Mouse (Mus musculus): ENCODE results near the gene Adora1. TPM values are rescaled to one million over a fixed set of nuclear protein-coding genes. Genes with fewer than 3 reads are reported as not detected.

Adora1 gene
- polyA plus RNA-seq, 1 experiment from 2014 or later, result 8.3 TPM

DNA sequence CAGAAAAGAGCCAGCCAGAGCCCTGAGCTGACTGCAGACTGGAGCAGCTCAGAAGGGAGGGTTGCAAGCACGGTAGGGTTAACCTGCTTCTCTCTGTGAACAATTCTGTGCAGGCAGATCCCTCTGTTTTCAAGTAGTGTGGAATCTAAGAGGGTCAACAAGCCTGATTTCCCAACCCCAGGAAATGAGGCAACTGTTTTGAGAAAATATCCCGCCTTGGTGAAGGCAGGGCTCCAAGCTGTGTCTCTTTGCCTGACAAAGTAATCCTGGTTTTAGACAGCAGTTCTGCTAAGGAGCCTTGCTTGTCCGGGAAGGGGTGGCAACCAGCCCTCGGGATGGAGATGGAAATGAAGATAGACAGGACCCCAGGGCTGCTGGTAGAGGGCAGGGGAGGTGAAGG is 70.8 kb downstream of the Adora1 start:
- H3K4me3 ChIP-seq, result no peak overlapping the region
- H3K9me3 ChIP-seq, result no peaks in the 10 kb centered on the region
- WGBS, result 64% methylated on average over 4 of the region's 4 CpGs
- no peak for ATAC-seq (ENCODE audit: extremely low read depth, insufficient number of reproducible peaks, low FRiP score, low TSS enrichment)
- no peaks in the 10 kb centered on the region for H3K36me3 ChIP-seq
- H3K27me3 ChIP-seq (replicated peaks), result 0 out of 2 replicates have a peak, but pooled peaks cover 2% of the 10 kb centered on the region
- H3K9ac ChIP-seq, result no peak overlapping the region
- no peak overlapping the region for H3K27ac ChIP-seq (replicated peaks)
- H3K4me1 ChIP-seq, result peaks cover 11% of the 10 kb centered on the region; the same call in 1 of the 2 replicates
- no peak overlapping the region for H3K4me2 ChIP-seq

DNA sequence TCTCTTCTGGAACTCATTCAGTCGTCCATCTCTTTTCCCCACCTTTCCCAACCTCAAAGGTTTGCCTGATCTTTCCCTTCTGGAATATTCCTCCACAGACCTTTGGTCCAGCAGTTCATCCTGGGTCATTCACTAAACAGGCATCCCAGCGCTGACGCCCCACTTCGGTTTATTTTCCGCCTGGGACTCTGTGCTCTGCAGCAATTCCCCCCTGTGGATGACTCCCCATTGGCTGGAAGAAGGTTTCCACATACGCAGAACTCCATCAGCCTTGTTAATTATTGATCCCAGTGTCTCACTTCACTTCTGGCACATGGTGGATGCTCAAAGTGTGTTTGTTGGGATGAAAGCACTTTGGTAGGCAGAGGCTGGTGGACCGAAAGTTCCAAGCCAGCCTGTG is 71.8 kb downstream of the Adora1 start:
- H3K27me3 ChIP-seq (replicated peaks), result 0 out of 2 replicates have a peak, but pooled peaks cover 2% of the 10 kb centered on the region
- H3K9ac ChIP-seq, result no peak overlapping the region
- peaks cover 11% of the 10 kb centered on the region; the same call in 1 of the 2 replicates for H3K4me1 ChIP-seq

DNA sequence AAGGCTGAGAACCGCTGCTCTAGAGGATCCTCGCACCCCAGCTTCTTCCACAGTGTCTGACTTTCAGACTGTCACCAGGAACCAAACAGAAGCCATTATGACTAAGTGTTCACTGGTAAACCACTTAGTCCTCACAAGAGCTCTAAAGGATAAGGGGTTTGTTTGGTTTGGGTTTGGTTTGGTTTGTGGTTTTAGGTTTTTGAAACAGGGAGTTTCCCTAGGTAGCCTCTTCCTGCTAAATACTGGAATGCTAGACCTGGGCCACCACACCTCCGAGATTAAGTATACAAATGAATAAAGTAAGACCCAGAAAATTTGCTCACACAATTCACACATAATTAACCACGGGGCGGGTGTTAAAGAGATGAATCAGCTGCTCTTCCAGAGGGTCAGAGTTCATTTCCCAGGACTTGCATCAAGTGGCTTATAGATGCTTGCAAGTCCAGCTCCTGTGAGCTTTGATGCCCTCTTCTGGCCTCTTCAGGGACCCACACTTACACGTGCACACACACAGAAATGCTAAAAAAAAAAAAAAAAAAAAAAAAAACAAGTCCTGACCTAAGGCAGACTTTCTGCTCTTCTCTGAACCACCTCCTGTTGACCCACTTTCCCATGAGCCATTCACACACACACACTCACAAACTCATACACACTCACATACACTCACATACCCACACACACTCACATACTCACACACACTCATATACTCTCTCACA is 72.6 kb downstream of the Adora1 start:
- no peak for ATAC-seq (ENCODE audit: extremely low read depth, insufficient number of reproducible peaks, low FRiP score, low TSS enrichment)
- Histone ChIP-seq H3K4me2 (no peak overlapping the region), H3K36me3 (no peaks in the 10 kb centered on the region), H3K4me1 (peaks cover 4% of the 10 kb centered on the region; the same call in 1 of the 2 replicates), H3K4me3 (no peak overlapping the region), H3K27me3 (replicated peaks) (0 out of 2 replicates have a peak, but pooled peaks cover 2% of the 10 kb centered on the region), H3K27ac (replicated peaks) (no peak overlapping the region), H3K9me3 (no peaks in the 10 kb centered on the region), H3K9ac (no peak overlapping the region)
- 80% methylated on average over 6 of the region's 6 CpGs for WGBS

More for the DNA sequence above, 71.8 kb downstream of the Adora1 start:
- Histone ChIP-seq H3K4me3 (no peak overlapping the region), H3K9me3 (no peaks in the 10 kb centered on the region), H3K36me3 (no peaks in the 10 kb centered on the region), H3K4me2 (no peak overlapping the region), H3K27ac (replicated peaks) (no peak overlapping the region)
- no peak for ATAC-seq (ENCODE audit: extremely low read depth, insufficient number of reproducible peaks, low FRiP score, low TSS enrichment)
- WGBS, result 88% methylated on average over 7 of the region's 7 CpGs

DNA sequence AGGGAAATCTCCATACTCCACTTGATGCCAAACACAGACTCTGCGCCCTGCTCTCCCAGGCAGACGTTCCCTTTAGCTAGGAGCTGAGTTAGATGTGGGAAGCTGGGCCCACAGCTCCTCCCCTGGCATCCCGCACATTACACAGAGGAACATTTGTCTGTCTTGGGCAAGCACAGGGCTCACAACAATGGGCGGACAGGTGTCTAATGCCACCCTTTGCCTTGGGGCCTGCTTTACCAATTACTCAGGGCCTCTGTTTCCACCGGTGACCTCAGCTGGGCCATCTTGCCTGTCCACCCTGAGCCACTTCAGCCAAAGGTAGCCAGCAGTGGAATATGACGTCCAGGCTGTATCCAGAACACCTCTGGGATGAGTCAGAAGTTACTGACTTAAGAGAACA is 73.8 kb downstream of the Adora1 start:
- WGBS, result 68% methylated on average over 6 of the region's 6 CpGs
- H3K36me3 ChIP-seq, result no peaks in the 10 kb centered on the region
- H3K27me3 ChIP-seq (replicated peaks), result 0 out of 2 replicates have a peak, but pooled peaks cover 2% of the 10 kb centered on the region
- H3K9me3 ChIP-seq, result no peaks in the 10 kb centered on the region
- no peak overlapping the region for H3K9ac ChIP-seq
- no peak overlapping the region for H3K27ac ChIP-seq (replicated peaks)
- no peak overlapping the region for H3K4me3 ChIP-seq
- ATAC-seq (ENCODE audit: extremely low read depth, insufficient number of reproducible peaks, low FRiP score, low TSS enrichment), result no peak
- H3K4me2 ChIP-seq, result no peak overlapping the region
- no peaks in the 10 kb centered on the region for H3K4me1 ChIP-seq

DNA sequence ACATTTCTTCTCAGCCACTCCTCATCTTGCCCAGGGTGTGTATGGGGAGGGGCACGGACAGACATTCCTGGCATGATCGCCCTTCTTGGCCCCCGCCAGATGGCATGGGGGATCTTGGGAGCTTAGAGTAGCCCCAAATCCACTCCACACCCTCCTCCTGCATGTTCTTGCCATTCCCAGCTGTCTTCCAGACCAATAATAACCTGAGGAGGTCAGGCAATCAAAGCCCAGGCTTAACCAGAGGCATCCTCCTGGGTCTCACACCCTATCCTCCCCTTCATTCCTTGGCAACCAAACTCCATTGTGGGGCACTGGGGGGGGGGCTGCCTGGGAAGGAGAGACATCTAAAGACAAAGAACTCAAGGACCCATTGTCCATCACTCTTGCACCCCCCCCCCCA is 74.8 kb downstream of the Adora1 start:
- 77% methylated on average over 3 of the region's 3 CpGs for WGBS
- Histone ChIP-seq H3K9ac (no peak overlapping the region), H3K27ac (replicated peaks) (no peak overlapping the region), H3K27me3 (replicated peaks) (0 out of 2 replicates have a peak, but pooled peaks cover 2% of the 10 kb centered on the region), H3K36me3 (no peaks in the 10 kb centered on the region), H3K4me1 (no peaks in the 10 kb centered on the region), H3K4me3 (no peak overlapping the region), H3K9me3 (no peaks in the 10 kb centered on the region), H3K4me2 (no peak overlapping the region)
- no peak for ATAC-seq (ENCODE audit: extremely low read depth, insufficient number of reproducible peaks, low FRiP score, low TSS enrichment)

DNA sequence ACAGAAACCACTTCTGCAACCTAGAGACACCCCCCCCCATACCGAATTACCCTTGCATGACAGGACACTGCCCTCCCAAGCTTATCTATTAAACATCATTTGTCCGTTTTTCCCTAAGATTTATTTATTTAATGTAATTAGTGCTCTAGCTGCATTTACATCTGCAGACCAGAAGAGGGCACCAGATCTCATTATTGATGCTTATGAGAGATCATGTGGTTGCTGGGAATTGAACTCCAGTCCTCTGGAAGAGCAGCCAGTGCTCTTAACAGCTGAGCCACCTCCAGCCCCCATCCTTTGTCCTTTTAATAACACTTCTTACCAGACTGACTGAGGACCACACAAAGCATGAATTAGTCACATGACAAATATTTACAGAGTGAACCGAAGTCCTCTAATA is 80.6 kb downstream of the Adora1 start:
- peaks cover 25% of the 10 kb centered on the region for H3K27me3 ChIP-seq (replicated peaks)
- peaks cover 4% of the 10 kb centered on the region; the same call in 1 of the 2 replicates for H3K9me3 ChIP-seq
- H3K36me3 ChIP-seq, result no peaks in the 10 kb centered on the region
- WGBS, result 61% methylated on average over 3 of the region's 3 CpGs
- H3K4me1 ChIP-seq, result peaks cover 21% of the 10 kb centered on the region
- no peak overlapping the region for H3K9ac ChIP-seq
- no peak overlapping the region for H3K4me3 ChIP-seq
- no peak for ATAC-seq (ENCODE audit: extremely low read depth, insufficient number of reproducible peaks, low FRiP score, low TSS enrichment)
- H3K4me2 ChIP-seq, result no peak overlapping the region
- H3K27ac ChIP-seq (replicated peaks), result no peak overlapping the region

DNA sequence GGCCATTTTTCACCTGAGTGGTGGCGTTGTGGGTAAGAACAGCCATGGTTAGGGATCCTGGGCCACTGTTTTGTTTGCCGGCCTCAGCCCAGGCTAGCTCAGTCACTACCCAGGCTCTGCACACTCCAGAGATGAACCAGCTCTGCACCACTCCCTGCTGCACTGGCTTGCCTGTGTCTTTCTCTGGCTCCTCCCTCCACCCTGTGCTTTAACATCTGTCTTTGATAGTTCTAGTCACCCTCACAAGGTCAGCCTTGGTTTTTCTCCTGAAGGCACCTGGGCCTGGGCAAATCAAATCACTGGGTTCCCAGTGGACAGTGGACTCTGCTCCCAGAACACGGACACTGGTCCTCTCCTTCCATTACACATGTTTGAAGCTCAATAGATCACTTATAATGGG is 81.1 kb downstream of the Adora1 start:
- H3K27ac ChIP-seq (replicated peaks), result no peak overlapping the region
- peaks cover 25% of the 10 kb centered on the region for H3K4me1 ChIP-seq
- H3K27me3 ChIP-seq (replicated peaks), result peaks cover 24% of the 10 kb centered on the region
- no peaks in the 10 kb centered on the region for H3K36me3 ChIP-seq
- no peak overlapping the region for H3K9ac ChIP-seq
- no peak overlapping the region for H3K4me3 ChIP-seq
- H3K4me2 ChIP-seq, result no peak overlapping the region
- ATAC-seq (ENCODE audit: extremely low read depth, insufficient number of reproducible peaks, low FRiP score, low TSS enrichment), result no peak
- H3K9me3 ChIP-seq, result peaks cover 4% of the 10 kb centered on the region; the same call in 1 of the 2 replicates
- 85% methylated on average over 3 of the region's 3 CpGs for whole genome bisulfite sequencing

DNA sequence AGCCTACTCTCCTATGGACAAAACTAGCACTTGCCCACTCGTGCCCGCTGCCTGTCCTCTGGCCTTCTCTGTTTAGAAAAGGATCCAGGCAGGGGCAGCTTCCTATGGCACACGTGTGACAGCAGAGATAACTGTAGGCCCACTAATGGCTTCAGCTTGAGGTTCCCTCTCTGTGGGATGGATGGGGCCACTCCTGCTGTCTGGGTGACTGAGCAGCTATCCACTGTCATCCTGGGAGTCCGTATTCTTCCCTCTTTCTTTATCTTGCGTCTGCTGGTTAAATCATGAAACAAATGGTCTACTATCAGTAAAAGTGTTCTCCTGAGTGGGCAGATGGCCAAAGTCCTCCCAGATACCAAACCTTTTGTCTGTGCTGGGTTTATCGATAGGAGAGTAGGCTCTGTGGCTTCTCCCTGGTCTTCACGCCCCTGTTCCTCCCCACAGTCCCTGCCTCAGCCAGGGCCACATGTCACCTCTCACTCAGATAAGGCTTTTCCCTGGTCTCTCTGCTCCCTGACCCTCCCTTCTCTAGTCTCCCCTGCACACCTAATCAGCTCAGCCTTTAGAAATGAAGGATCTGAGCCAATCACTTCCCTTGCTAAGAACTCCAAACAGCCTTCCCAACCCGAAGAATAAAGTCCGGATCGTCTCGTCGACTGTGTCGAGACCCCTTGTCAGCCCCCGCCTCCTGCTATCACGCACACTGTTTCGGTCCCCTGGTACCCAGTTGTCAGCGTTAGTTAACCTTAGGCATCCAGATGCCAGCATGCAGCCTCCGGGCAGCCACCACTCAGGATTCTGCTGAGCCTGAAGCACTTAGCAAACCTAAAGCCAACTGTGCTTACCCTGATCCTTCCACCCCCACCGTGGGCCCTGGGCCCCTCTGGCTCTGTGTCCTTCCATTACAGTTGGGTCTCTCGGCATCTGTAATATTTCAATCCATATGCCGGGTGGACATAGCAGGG is 82.3 kb downstream of the Adora1 start:
- H3K27me3 ChIP-seq (replicated peaks), result peaks cover 24% of the 10 kb centered on the region
- H3K4me2 ChIP-seq, result no peak overlapping the region
- no peak for ATAC-seq (ENCODE audit: extremely low read depth, insufficient number of reproducible peaks, low FRiP score, low TSS enrichment)
- no peaks in the 10 kb centered on the region for H3K36me3 ChIP-seq
- 31% methylated on average over 21 of the region's 21 CpGs for WGBS
- H3K9me3 ChIP-seq, result peaks cover 4% of the 10 kb centered on the region; the same call in 1 of the 2 replicates
- peaks cover 25% of the 10 kb centered on the region for H3K4me1 ChIP-seq
- H3K4me3 ChIP-seq, result no peak overlapping the region
- peak overlapping the region; percentile 44; the same call in 1 of the 2 replicates for H3K9ac ChIP-seq
- H3K27ac ChIP-seq (replicated peaks), result no peak overlapping the region

DNA sequence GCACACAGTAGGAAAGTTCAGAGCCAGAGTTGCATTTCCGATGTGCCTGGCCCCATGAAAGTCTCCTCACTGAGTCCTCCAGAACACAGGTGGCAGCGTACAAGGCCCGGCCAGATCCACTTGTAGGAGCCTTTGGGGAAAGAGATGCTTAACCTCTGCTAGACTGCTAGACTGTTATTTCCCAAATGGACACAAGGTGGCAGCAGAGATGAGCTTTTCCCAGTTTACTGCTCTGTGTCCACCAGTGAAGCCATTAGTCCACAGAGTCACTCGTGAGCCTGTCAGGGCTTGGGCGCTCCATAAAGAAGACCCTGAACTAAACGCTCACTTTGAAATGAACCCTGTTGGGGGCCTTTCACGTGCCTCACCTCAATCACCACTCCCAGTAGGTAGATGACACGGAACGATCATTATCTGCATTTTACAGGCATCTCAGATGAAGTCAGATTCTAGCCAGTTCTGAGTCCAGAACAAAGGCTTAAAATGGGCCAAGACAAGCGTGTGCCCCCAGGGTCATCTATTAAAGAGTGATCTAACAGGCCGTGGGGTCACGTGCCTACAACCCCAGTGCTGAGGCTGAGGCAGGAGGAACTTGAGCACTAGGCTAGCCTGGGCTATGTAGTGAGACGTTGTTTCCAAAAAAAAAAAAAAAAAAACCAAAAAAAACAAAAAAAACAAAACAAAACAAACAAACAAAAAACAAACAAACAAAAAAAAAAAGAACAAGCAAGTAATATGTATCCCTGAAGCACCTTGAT is 83.4 kb downstream of the Adora1 start:
- H3K27ac ChIP-seq (replicated peaks), result no peak overlapping the region
- H3K27me3 ChIP-seq (replicated peaks), result peaks cover 24% of the 10 kb centered on the region
- H3K36me3 ChIP-seq, result no peaks in the 10 kb centered on the region
- peaks cover 25% of the 10 kb centered on the region for H3K4me1 ChIP-seq
- no peak overlapping the region for H3K4me3 ChIP-seq
- no peak for ATAC-seq (ENCODE audit: extremely low read depth, insufficient number of reproducible peaks, low FRiP score, low TSS enrichment)
- no peak overlapping the region for H3K4me2 ChIP-seq
- H3K9me3 ChIP-seq, result peaks cover 4% of the 10 kb centered on the region; the same call in 1 of the 2 replicates
- 30% methylated on average over 13 of the region's 13 CpGs for WGBS
- no peak overlapping the region for H3K9ac ChIP-seq

DNA sequence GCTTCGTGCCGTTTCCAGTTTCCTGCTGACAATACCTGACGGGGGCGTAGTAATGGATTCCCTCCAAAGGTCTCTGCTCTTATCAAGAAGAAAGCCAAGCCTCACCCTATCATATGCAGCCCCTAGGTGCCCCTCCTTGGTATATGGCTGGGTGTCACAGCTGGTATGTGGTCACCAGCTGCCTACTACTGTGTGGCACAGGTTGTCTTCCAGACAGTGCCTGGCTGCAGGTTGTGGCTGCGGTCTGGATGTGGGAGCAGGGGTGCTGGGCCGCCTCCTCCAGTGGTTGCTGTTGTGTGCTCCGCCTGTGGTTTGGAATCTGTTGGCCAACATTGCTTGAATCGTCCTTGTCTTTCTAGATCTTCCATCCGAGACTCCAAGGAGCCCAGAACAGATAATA is 84.5 kb downstream of the Adora1 start:
- Histone ChIP-seq H3K27ac (replicated peaks) (no peak overlapping the region), H3K4me2 (no peak overlapping the region), H3K4me1 (peaks cover 25% of the 10 kb centered on the region), H3K36me3 (no peaks in the 10 kb centered on the region), H3K4me3 (no peak overlapping the region), H3K9ac (no peak overlapping the region), H3K27me3 (replicated peaks) (peaks cover 24% of the 10 kb centered on the region), H3K9me3 (peaks cover 4% of the 10 kb centered on the region; the same call in 1 of the 2 replicates)
- 85% methylated on average over 9 of the region's 9 CpGs for WGBS
- ATAC-seq (ENCODE audit: extremely low read depth, insufficient number of reproducible peaks, low FRiP score, low TSS enrichment), result no peak

Measured in heart, embryonic 13.5 days (tissue).